Mouse (Mus musculus): ENCODE measurements around the gene Slc1a2. TPM values are rescaled to one million over a fixed set of nuclear protein-coding genes. Genes with fewer than 3 reads are reported as not detected.

The Slc1a2 gene
- polyA plus RNA-seq, 1 experiment from 2014 or later, result 0.36 TPM

GRCm38 (mm10) chr2:102733128-102733527, 74.7 kb downstream of the Slc1a2 start:
- H3K27ac ChIP-seq, result no peak overlapping the region
- no peaks in the 10 kb centered on the region for H3K27me3 ChIP-seq (replicated peaks)
- H3K4me2 ChIP-seq (replicated peaks), result no peak overlapping the region
- H3K4me1 ChIP-seq (replicated peaks), result no peaks in the 10 kb centered on the region
- H3K4me3 ChIP-seq (replicated peaks), result no peak overlapping the region
- 86% methylated on average over 4 of the region's 4 CpGs for WGBS
- no peak overlapping the region for H3K9ac ChIP-seq
- ATAC-seq, result no peak
- H3K36me3 ChIP-seq, result no peaks in the 10 kb centered on the region
- H3K9me3 ChIP-seq, result no peaks in the 10 kb centered on the region

DNA sequence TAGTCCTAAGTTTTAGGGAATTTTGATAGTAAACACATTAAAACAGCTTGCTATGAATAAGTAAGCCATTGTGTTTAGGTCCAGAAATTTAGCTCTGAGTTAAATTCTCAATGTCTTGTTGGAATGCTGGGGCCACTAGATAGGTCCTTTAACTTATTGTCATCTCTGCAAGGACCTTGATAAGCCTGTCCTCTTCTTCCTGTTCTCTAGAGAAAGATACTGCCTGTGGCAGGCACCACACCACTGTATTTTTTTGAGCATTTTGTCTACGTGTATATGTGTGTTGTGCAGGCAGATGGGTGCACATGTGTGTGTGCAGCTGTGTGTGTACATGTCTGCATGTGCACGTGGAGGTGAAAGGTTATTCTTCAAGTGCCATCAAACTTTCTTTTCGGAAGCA, 75.6 kb downstream of the Slc1a2 start:
- WGBS, result 84% methylated on average over 3 of the region's 3 CpGs
- Histone ChIP-seq H3K36me3 (no peaks in the 10 kb centered on the region), H3K4me2 (replicated peaks) (no peak overlapping the region)

GRCm38 (mm10) chr2:102735031-102735430, 76.6 kb downstream of the Slc1a2 start:
- no peak overlapping the region for H3K4me3 ChIP-seq (replicated peaks)
- no peak overlapping the region for H3K4me2 ChIP-seq (replicated peaks)
- H3K9ac ChIP-seq, result no peak overlapping the region
- H3K27ac ChIP-seq, result no peak overlapping the region
- H3K9me3 ChIP-seq, result no peaks in the 10 kb centered on the region
- no peaks in the 10 kb centered on the region for H3K27me3 ChIP-seq (replicated peaks)
- ATAC-seq, result no peak
- 77% methylated on average over 2 of the region's 2 CpGs for WGBS
- no peaks in the 10 kb centered on the region for H3K4me1 ChIP-seq (replicated peaks)
- no peaks in the 10 kb centered on the region for H3K36me3 ChIP-seq

More for the DNA sequence above, 75.6 kb downstream of the Slc1a2 start:
- no peak overlapping the region for H3K27ac ChIP-seq
- no peaks in the 10 kb centered on the region for H3K27me3 ChIP-seq (replicated peaks)
- H3K9ac ChIP-seq, result no peak overlapping the region
- no peak for ATAC-seq
- no peaks in the 10 kb centered on the region for H3K4me1 ChIP-seq (replicated peaks)
- no peak overlapping the region for H3K4me3 ChIP-seq (replicated peaks)
- H3K9me3 ChIP-seq, result no peaks in the 10 kb centered on the region

DNA sequence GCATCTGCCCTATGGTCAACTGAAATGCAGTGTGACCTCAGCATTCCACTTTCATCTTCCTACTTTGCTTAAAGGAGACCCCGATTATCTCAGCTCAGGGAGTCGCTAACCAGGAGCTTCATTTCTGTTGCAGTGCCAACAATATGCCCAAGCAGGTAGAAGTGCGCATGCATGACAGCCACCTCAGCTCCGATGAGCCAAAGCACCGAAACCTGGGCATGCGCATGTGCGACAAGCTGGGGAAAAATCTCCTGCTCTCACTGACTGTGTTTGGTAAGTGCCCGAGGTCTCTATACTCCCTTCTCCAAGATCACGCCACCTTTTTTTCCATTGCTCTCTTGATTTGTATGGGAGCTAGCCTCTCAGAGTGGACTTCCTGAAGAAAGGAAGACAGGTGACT, 77.4 kb downstream of the Slc1a2 start:
- WGBS, result 90% methylated on average over 9 of the region's 9 CpGs
- no peaks in the 10 kb centered on the region for H3K27me3 ChIP-seq (replicated peaks)
- no peak overlapping the region for H3K9ac ChIP-seq
- H3K4me1 ChIP-seq (replicated peaks), result no peaks in the 10 kb centered on the region
- no peak for ATAC-seq
- no peaks in the 10 kb centered on the region for H3K36me3 ChIP-seq
- no peak overlapping the region for H3K4me2 ChIP-seq (replicated peaks)
- H3K4me3 ChIP-seq (replicated peaks), result no peak overlapping the region
- H3K9me3 ChIP-seq, result no peaks in the 10 kb centered on the region
- H3K27ac ChIP-seq, result no peak overlapping the region

- Histone ChIP-seq H3K27ac (no peak overlapping the region), H3K4me1 (replicated peaks) (no peaks in the 10 kb centered on the region), H3K4me3 (replicated peaks) (no peak overlapping the region), H3K27me3 (replicated peaks) (no peaks in the 10 kb centered on the region), H3K9me3 (no peaks in the 10 kb centered on the region), H3K4me2 (replicated peaks) (no peak overlapping the region), H3K9ac (no peak overlapping the region), H3K36me3 (no peaks in the 10 kb centered on the region)
- ATAC-seq, result no peak
- 82% methylated on average over 5 of the region's 5 CpGs for WGBS
Measured at GRCm38 (mm10) chr2:102736490-102736889, 78.0 kb downstream of the Slc1a2 start.

- no peaks in the 10 kb centered on the region for H3K36me3 ChIP-seq
- no peak overlapping the region for H3K4me3 ChIP-seq (replicated peaks)
- no peak overlapping the region for H3K9ac ChIP-seq
- no peaks in the 10 kb centered on the region for H3K9me3 ChIP-seq
- 86% methylated on average over 1 of the region's 1 CpGs for WGBS
- no peak overlapping the region for H3K4me2 ChIP-seq (replicated peaks)
- H3K27ac ChIP-seq, result no peak overlapping the region
- ATAC-seq, result no peak
- H3K27me3 ChIP-seq (replicated peaks), result no peaks in the 10 kb centered on the region
- no peaks in the 10 kb centered on the region for H3K4me1 ChIP-seq (replicated peaks)
Measured at GRCm38 (mm10) chr2:102738852-102739251, 80.4 kb downstream of the Slc1a2 start.

DNA sequence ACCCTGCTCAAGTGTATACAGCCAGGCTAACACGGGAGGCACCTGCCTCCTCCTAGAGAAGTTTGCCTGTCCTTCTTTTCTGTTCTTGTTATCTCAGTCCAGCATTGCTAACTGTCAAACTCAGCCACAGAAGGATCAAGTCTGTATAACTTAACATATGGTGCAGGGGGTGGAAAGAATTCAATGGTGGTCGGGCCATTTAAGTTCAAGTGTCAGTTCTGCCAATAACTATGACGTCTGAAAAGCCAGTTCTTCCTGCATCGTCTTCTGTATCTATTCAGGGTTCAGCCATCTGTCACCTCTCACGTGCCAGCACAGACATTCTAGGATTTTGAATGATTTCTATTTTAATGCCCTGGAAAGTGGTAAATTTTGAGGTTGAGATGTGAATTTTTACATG, 84.2 kb downstream of the Slc1a2 start:
- no peaks in the 10 kb centered on the region for H3K36me3 ChIP-seq
- H3K4me2 ChIP-seq (replicated peaks), result no peak overlapping the region
- H3K4me3 ChIP-seq (replicated peaks), result no peak overlapping the region
- H3K9ac ChIP-seq, result no peak overlapping the region
- H3K9me3 ChIP-seq, result no peaks in the 10 kb centered on the region
- no peak overlapping the region for H3K27ac ChIP-seq
- no peak for ATAC-seq
- H3K27me3 ChIP-seq (replicated peaks), result no peaks in the 10 kb centered on the region
- WGBS, result 78% methylated on average over 5 of the region's 5 CpGs
- H3K4me1 ChIP-seq (replicated peaks), result 0 out of 2 replicates have a peak, but pooled peaks cover 3% of the 10 kb centered on the region

DNA sequence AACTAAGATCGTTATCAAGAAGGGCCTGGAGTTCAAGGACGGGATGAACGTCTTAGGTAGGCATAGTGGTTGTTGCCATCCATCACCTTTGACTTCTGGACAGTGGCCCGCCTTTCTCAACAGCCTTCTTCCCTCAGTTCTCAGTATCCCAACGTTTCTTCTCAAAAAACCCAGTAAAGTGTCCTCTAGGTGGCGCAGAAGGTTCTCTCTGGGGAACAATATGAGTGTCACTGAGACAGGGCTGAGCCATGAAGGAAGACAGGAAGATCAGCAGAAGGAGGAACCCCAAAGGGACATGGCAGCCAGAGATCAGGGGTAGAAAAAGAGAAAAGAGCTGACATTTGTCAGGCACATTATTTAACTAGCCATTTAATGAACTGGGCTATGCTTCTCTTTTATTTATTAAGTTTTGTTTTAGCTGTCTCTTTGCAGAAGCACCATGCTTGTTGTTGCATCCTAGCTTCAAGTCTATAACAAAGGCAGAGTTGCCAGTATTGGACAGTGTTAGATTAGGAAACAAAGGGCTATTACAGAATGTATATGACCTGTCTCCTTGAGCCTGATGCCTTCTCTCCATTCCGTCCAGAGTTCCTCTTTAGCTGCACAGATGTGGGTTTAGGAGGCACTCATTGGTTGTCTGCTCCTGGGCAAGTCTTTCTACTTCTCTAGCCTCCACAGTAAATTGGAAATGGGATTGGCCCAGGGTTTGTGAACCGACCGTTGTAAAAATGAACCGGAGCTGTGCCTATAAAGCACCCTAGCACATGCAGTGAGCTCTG, 85.6 kb downstream of the Slc1a2 start:
- WGBS, result 56% methylated on average over 10 of the region's 10 CpGs
- ATAC-seq, result no peak
- no peaks in the 10 kb centered on the region for H3K9me3 ChIP-seq

GRCm38 (mm10) chr2:102745259-102745906, 86.9 kb downstream of the Slc1a2 start:
- H3K9me3 ChIP-seq, result no peaks in the 10 kb centered on the region
- 0 out of 2 replicates have a peak, but pooled peaks cover 3% of the 10 kb centered on the region for H3K4me1 ChIP-seq (replicated peaks)
- H3K36me3 ChIP-seq, result no peaks in the 10 kb centered on the region
- peak overlapping the region; percentile 54; the same call in 1 of the 2 replicates for H3K27ac ChIP-seq
- no peak overlapping the region for H3K9ac ChIP-seq
- no peak overlapping the region for H3K4me3 ChIP-seq (replicated peaks)
- peak overlapping the region; percentile 35 for H3K4me2 ChIP-seq (replicated peaks)
- ATAC-seq, result peak; percentile 98
- 24% methylated on average over 7 of the region's 7 CpGs for WGBS
- no peaks in the 10 kb centered on the region for H3K27me3 ChIP-seq (replicated peaks)

More for the DNA sequence above, 85.6 kb downstream of the Slc1a2 start:
- H3K9ac ChIP-seq, result no peak overlapping the region
- H3K27me3 ChIP-seq (replicated peaks), result no peaks in the 10 kb centered on the region
- no peak overlapping the region for H3K27ac ChIP-seq
- no peak overlapping the region for H3K4me2 ChIP-seq (replicated peaks)
- 0 out of 2 replicates have a peak, but pooled peaks cover 3% of the 10 kb centered on the region for H3K4me1 ChIP-seq (replicated peaks)
- H3K36me3 ChIP-seq, result no peaks in the 10 kb centered on the region
- no peak overlapping the region for H3K4me3 ChIP-seq (replicated peaks)

DNA sequence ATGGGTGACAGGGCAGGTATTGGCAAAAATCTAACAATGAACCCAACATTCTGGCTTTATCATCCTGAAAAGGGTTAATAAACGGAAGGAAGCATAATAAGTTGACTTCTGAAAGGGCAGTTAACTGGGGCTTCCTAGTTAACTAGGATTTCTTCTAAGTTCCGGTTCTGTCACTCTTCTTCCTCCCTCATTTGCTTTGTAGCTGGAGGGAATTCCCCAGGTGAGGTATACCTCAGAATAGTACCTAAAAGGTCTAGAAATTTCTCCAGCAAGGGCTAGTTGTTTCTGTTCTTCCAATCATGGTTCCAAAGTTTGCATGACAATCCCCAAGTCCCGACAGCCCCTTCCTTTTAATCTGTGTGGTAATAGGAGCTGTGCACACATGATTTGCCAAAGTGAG, 89.3 kb downstream of the Slc1a2 start:
- Histone ChIP-seq H3K9me3 (no peaks in the 10 kb centered on the region), H3K9ac (no peak overlapping the region), H3K27me3 (replicated peaks) (no peaks in the 10 kb centered on the region), H3K4me3 (replicated peaks) (no peak overlapping the region), H3K27ac (no peak overlapping the region), H3K4me2 (replicated peaks) (no peak overlapping the region), H3K36me3 (no peaks in the 10 kb centered on the region), H3K4me1 (replicated peaks) (0 out of 2 replicates have a peak, but pooled peaks cover 3% of the 10 kb centered on the region)
- no peak for ATAC-seq
- WGBS, result 75% methylated on average over 3 of the region's 3 CpGs

DNA sequence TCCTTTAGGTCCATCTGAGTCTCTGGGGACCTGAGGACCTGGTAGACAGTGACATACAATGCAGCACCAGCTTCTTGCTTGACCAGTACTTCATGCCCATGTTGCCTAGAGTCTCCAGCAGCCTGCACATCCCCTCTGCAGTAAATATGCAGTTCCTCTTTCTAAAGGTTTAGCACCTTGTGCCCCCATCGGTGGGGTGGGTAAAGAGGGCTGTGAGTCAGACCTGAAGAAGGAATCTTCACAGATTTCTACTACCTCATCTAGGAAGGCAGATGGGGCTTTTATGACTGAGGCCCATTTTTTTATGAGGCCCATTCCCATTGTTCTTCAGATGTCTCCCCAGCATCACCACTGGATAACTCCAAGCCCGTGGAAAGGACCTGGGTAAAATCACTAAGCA, 91.5 kb downstream of the Slc1a2 start:
- Histone ChIP-seq H3K27me3 (replicated peaks) (no peaks in the 10 kb centered on the region), H3K4me1 (replicated peaks) (0 out of 2 replicates have a peak, but pooled peaks cover 3% of the 10 kb centered on the region), H3K36me3 (no peaks in the 10 kb centered on the region), H3K4me3 (replicated peaks) (no peak overlapping the region), H3K4me2 (replicated peaks) (no peak overlapping the region), H3K9ac (no peak overlapping the region), H3K27ac (no peak overlapping the region), H3K9me3 (no peaks in the 10 kb centered on the region)
- 68% methylated on average over 2 of the region's 2 CpGs for WGBS
- ATAC-seq, result no peak

GRCm38 (mm10) chr2:102751846-102752245, 93.4 kb downstream of the Slc1a2 start:
- no peaks in the 10 kb centered on the region for H3K9me3 ChIP-seq
- 74% methylated on average over 1 of the region's 1 CpGs for WGBS
- no peaks in the 10 kb centered on the region for H3K27me3 ChIP-seq (replicated peaks)
- no peak overlapping the region for H3K9ac ChIP-seq
- H3K4me2 ChIP-seq (replicated peaks), result no peak overlapping the region
- H3K36me3 ChIP-seq, result no peaks in the 10 kb centered on the region
- no peaks in the 10 kb centered on the region for H3K4me1 ChIP-seq (replicated peaks)
- H3K27ac ChIP-seq, result no peak overlapping the region
- no peak overlapping the region for H3K4me3 ChIP-seq (replicated peaks)
- no peak for ATAC-seq

Measured in intestine, embryonic 15.5 days (tissue).